Mouse (Mus musculus) lung, embryonic 15.5 days (tissue): Measurements from ENCODE around the gene Mnd1. TPM values are rescaled to one million over a fixed set of nuclear protein-coding genes. Genes with fewer than 3 reads are reported as not detected.

ENCODE experiments used
- ATAC-seq: fragments of 200-750 bp; cut with Nextera tagmentation; 2 replicates; pipeline ENCODE4 v1.8.0; 2017; ENCODE audit warnings: moderate number of reproducible peaks, borderline replicate concordance; ENCODE audit not compliant: low FRiP score, low TSS enrichment; ENCODE audit errors: extremely low read depth
- H3K27ac ChIP-seq: fragments of 300-500 bp; sonication (generic); 2 replicates; pipeline ENCODE4 v1.5.1; 2015; ENCODE audit warnings: moderate library complexity, mild to moderate bottlenecking, inconsistent platforms
- H3K27me3 ChIP-seq: fragments of 300-500 bp; sonication (generic); 2 replicates; pipeline ENCODE4 v1.6.1; 2015; ENCODE audit warnings: inconsistent platforms
- H3K36me3 ChIP-seq: fragments of 300-500 bp; sonication (generic); 2 replicates; pipeline ENCODE4 v1.6.1; 2015; ENCODE audit warnings: inconsistent platforms
- H3K4me1 ChIP-seq: fragments of 300-500 bp; sonication (generic); 2 replicates; pipeline ENCODE4 v1.6.1; 2015; ENCODE audit warnings: inconsistent platforms
- H3K4me2 ChIP-seq: fragments of 300-500 bp; sonication (generic); 2 replicates; pipeline ENCODE4 v1.6.1; 2015; ENCODE audit warnings: inconsistent platforms, mild to moderate bottlenecking, moderate library complexity
- H3K4me3 ChIP-seq: fragments of 300-500 bp; sonication (generic); 2 replicates; pipeline ENCODE4 v1.5.1; 2015; ENCODE audit warnings: mild to moderate bottlenecking, inconsistent platforms
- H3K9ac ChIP-seq: fragments of 300-500 bp; sonication (generic); 2 replicates; pipeline ENCODE4 v1.6.1; 2015; ENCODE audit warnings: inconsistent platforms
- H3K9me3 ChIP-seq: fragments of 300-500 bp; sonication (generic); 2 replicates; pipeline ENCODE4 v1.6.1; 2016; ENCODE audit warnings: inconsistent platforms
- WGBS: fragments of 180-500 bp; shearing (Covaris S2); methylation state at CpG from one replicate; pipeline ENCODE4 v1.1.7; 2015; 5-methylcytosine and 5-hydroxymethylcytosine counted together
- polyA plus RNA-seq: library from polyadenylated mRNA; unstranded; fragments of >200 nt; fragmentation: Nextera tagmentation; extraction: Ambion mirVana; gene quantifications from 2 replicates; pipeline ENCODE4 v1.2.1, GENCODE M21; 2015

Mnd1 gene
- polyA plus RNA-seq, 1 experiment from 2014 or later: 13.0 TPM

GRCm38 (mm10) chr3:84061523-84062453 lies 93.8 kb downstream of the Mnd1 start:
- Histone ChIP-seq H3K9ac (no peak overlapping the region), H3K27ac (no peak overlapping the region), H3K27me3 (no peaks in the 10 kb centered on the region), H3K9me3 (no peaks in the 10 kb centered on the region), H3K4me3 (no peak overlapping the region), H3K36me3 (no peaks in the 10 kb centered on the region), H3K4me1 (peaks cover 17% of the 10 kb centered on the region; the same call in 1 of the 2 replicates), H3K4me2 (0 out of 2 replicates have a peak overlapping the region, but pooled peaks have one; percentile 8)
- WGBS: 64% methylated on average over 13 of the region's 13 CpGs
- ATAC-seq: no peak

DNA sequence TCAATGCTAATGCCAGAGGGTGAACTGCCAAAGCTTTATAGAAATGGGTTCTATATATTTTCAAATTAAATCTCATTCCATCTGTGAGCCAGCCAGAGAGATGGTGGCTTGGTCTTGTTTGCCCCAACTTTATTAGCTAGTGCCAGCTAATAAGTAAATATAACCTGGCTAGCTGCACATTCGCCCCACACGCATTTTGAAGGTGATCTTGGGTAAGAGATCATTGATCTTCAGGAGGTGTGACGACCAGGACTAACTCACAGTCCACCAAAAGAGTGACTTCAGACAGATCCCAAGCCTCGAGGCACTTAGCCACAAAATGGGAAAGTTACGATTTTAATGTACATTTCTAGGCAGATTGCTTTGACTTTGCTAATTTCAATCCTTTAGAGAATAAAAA lies 94.6 kb downstream of the Mnd1 start:
- Histone ChIP-seq H3K9ac (no peak overlapping the region), H3K4me1 (peaks cover 17% of the 10 kb centered on the region; the same call in 1 of the 2 replicates), H3K9me3 (no peaks in the 10 kb centered on the region), H3K27ac (no peak overlapping the region), H3K36me3 (no peaks in the 10 kb centered on the region), H3K4me3 (no peak overlapping the region), H3K27me3 (no peaks in the 10 kb centered on the region), H3K4me2 (no peak overlapping the region)
- ATAC-seq: no peak
- 83% methylated on average over 5 of the region's 5 CpGs for WGBS

- H3K36me3 ChIP-seq: no peaks in the 10 kb centered on the region
- no peak overlapping the region for H3K4me3 ChIP-seq
- no peaks in the 10 kb centered on the region for H3K27me3 ChIP-seq
- peak overlapping the region; percentile 22 for H3K27ac ChIP-seq
- H3K4me1 ChIP-seq: peaks cover 17% of the 10 kb centered on the region; the same call in 1 of the 2 replicates
- ATAC-seq: no peak
- no peaks in the 10 kb centered on the region for H3K9me3 ChIP-seq
- H3K4me2 ChIP-seq: no peak overlapping the region
- WGBS: 20% methylated on average over 4 of the region's 4 CpGs
- H3K9ac ChIP-seq: no peak overlapping the region
These were observed 95.5 kb downstream of the Mnd1 start for GRCm38 (mm10) chr3:84060128-84060527.

DNA sequence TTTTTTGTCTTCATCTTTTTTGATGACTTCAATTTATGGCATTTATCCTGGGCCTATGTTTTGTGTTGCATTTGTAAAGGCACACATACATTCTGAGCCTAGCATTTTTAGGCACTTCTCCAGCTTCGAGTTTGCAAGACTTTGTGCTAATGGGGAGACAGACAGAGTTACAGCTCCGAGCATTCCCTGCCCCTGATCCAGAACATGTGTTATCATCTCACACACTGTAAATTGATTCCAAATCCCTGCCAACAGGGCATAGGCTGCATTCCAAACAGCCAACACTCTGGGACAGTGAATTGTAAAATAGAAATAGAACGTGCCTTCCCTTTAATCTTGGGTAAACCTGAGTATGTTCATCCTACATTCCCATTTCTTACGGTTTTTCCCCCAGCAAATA lies 95.9 kb downstream of the Mnd1 start:
- 35% methylated on average over 4 of the region's 4 CpGs for WGBS
- H3K4me3 ChIP-seq: no peak overlapping the region
- no peaks in the 10 kb centered on the region for H3K27me3 ChIP-seq
- no peak overlapping the region for H3K9ac ChIP-seq
- H3K4me2 ChIP-seq: peak overlapping the region; percentile 2; the same call in 1 of the 2 replicates
- peak; percentile 78; the same call in 1 of the 2 replicates for ATAC-seq
- peaks cover 17% of the 10 kb centered on the region; the same call in 1 of the 2 replicates for H3K4me1 ChIP-seq
- no peaks in the 10 kb centered on the region for H3K9me3 ChIP-seq
- H3K27ac ChIP-seq: peak overlapping the region; percentile 22
- H3K36me3 ChIP-seq: no peaks in the 10 kb centered on the region

DNA sequence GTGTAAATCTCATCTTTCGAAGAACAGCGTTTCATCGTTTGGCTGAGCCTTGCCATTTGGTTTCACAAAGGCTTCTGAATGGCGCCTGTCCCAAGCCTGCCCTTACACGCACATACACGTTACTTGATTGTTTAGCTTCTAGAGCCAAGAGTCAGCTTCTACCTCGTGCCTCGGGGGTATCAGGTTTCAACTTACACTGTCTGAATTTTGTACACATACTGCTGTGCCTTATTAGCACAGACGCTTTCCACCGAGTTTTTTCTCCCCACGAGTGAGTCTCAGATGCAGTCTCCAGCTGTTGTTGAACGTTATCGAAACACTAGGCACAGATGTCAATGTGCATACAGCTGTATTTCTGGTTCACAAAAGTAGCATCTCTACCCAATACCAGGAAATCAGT lies 96.3 kb downstream of the Mnd1 start:
- peak overlapping the region; percentile 2; the same call in 1 of the 2 replicates for H3K4me2 ChIP-seq
- H3K9me3 ChIP-seq: no peaks in the 10 kb centered on the region
- ATAC-seq: peak; percentile 64; the same call in 1 of the 2 replicates
- peaks cover 17% of the 10 kb centered on the region; the same call in 1 of the 2 replicates for H3K4me1 ChIP-seq
- peak overlapping the region; percentile 22 for H3K27ac ChIP-seq
- H3K27me3 ChIP-seq: no peaks in the 10 kb centered on the region
- WGBS: 22% methylated on average over 13 of the region's 13 CpGs
- H3K9ac ChIP-seq: no peak overlapping the region
- no peak overlapping the region for H3K4me3 ChIP-seq
- no peaks in the 10 kb centered on the region for H3K36me3 ChIP-seq

- H3K27me3 ChIP-seq: no peaks in the 10 kb centered on the region
- H3K27ac ChIP-seq: peak overlapping the region; percentile 75
- H3K4me3 ChIP-seq: no peak overlapping the region
- 9% methylated on average over 9 of the region's 9 CpGs for WGBS
- no peak overlapping the region for H3K9ac ChIP-seq
- no peaks in the 10 kb centered on the region for H3K9me3 ChIP-seq
- H3K4me1 ChIP-seq: peaks cover 21% of the 10 kb centered on the region
- peak overlapping the region; percentile 34 for H3K4me2 ChIP-seq
- H3K36me3 ChIP-seq: no peaks in the 10 kb centered on the region
- ATAC-seq: peak; percentile 91
These were observed 106.8 kb downstream of the Mnd1 start for GRCm38 (mm10) chr3:84048729-84049175.

DNA sequence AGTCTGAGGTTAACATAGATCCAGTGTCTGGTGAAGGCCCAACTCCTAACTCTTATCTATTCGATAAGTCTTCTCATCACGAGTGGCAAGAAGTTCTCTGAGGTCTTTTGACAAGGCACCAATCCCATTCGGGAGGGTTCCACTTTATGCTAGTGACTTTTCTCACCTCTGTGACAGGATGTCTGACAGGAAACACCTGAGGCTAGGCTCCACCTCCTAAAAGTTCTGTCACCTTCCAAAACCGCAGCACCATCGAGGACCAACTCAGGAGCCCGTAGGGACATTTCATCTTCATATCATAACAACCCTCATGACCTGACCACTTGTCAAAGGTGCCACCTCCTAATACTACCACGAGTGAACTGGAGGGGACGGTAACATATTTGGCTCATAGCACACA lies 109.4 kb downstream of the Mnd1 start:
- H3K4me2 ChIP-seq: no peak overlapping the region
- H3K4me1 ChIP-seq: peaks cover 21% of the 10 kb centered on the region
- H3K27ac ChIP-seq: no peak overlapping the region
- no peaks in the 10 kb centered on the region for H3K36me3 ChIP-seq
- ATAC-seq: no peak
- H3K27me3 ChIP-seq: no peaks in the 10 kb centered on the region
- no peak overlapping the region for H3K4me3 ChIP-seq
- no peak overlapping the region for H3K9ac ChIP-seq
- H3K9me3 ChIP-seq: no peaks in the 10 kb centered on the region
- WGBS: 77% methylated on average over 8 of the region's 8 CpGs

GRCm38 (mm10) chr3:84041739-84042138 lies 113.8 kb downstream of the Mnd1 start:
- Histone ChIP-seq H3K9me3 (no peaks in the 10 kb centered on the region), H3K36me3 (no peaks in the 10 kb centered on the region), H3K9ac (no peak overlapping the region), H3K27ac (no peak overlapping the region), H3K4me3 (no peak overlapping the region), H3K27me3 (no peaks in the 10 kb centered on the region), H3K4me1 (peaks cover 23% of the 10 kb centered on the region), H3K4me2 (no peak overlapping the region)
- 81% methylated on average over 8 of the region's 8 CpGs for WGBS
- ATAC-seq: no peak

DNA sequence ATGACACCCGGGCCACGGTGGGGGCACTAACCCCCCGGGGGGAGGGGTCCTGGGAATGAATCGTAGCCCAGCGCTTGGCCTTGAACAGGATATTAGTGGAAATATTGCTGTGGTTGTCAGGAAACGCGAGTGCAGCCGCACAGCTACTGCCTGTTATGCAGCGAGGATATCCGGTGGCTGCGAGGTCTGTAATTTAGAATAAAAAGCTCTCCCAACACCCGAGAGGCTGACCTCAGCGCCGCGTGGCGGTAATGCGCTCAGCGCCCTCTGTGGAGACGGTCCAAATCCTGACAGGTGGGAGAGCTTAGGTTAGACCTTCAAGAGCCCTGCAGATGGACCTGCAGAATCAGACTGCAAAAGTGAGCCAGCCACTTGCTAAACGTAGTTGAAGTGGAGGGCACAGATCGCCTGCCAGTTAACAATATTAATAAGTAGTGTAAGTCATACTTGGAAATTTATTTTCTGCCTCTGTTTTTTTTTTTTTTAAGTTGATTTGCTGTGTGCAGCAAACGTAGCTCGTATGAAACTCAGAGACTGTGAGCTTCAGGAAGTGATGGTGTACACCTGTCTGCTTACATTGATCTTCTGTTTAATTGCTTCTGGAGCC lies 115.0 kb downstream of the Mnd1 start:
- Histone ChIP-seq H3K27me3 (no peaks in the 10 kb centered on the region), H3K4me3 (peak overlapping the region; percentile 83), H3K9me3 (no peaks in the 10 kb centered on the region), H3K9ac (peak overlapping the region; percentile 47), H3K4me1 (peaks cover 30% of the 10 kb centered on the region), H3K4me2 (peak overlapping the region; percentile 98), H3K27ac (peak overlapping the region; percentile 94), H3K36me3 (no peaks in the 10 kb centered on the region)
- peak; percentile 55 for ATAC-seq
- 1% methylated on average over 23 of the region's 23 CpGs for WGBS

DNA sequence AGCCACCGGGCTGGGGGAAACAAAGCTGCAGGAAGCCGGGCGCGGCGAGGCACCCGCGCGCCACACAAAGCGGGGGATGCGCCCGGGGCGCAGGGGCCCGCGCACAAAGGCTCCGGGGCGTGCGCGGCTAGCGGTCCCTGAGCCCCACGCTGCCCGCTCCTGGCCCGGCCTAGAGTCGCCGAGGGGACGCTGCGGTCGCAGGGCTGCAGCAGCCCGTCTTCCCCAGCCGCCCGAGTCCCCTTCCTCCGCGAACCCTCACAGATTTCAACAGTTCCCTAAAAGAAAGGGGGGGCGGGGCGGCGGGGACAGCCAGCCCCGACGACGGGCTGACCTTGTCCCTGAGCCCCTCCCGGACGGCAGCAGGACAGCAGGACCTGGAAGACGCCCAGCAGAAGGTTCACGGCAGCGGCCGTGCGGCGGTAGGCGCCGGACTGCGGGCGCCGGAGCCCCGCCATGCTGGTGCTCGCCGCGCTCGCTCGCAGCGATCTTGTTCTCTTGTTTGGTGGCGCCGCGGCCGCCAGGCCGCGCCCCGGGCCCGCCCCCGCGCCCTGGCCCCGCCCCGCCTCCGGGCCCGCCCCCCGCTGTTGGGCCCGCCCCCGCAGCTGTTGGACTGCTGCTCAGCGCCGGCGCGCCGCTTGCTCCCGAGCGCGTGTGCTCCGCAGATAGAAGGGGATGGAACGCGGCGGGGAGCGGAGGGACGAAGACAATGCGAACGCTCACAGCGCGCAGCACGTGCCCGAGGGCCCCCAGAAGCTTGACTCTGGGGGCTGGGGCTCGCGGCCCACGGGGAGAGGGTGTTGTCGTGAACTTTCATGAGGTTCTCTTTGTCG lies 115.7 kb downstream of the Mnd1 start, which contains the start of gene Tmem131l:
Gene Tmem131l, minus strand, starts transcription at position 530 of the 830 bp plus-strand sequence.
- Histone ChIP-seq H3K4me3 (peak within 1 kb of the TSS; percentile 83), H3K27me3 (no peaks in the 10 kb centered on the region), H3K9me3 (no peaks in the 10 kb centered on the region), H3K4me1 (peaks cover 31% of the 10 kb centered on the region), H3K36me3 (no peaks in the 10 kb centered on the region), H3K4me2 (peak within 1 kb of the TSS; percentile 98), H3K9ac (peak within 1 kb of the TSS; percentile 82), H3K27ac (peak within 1 kb of the TSS; percentile 94)
- ATAC-seq: peak; percentile 96
- under 1% methylated on average over 94 of the region's 100 CpGs for WGBS

DNA sequence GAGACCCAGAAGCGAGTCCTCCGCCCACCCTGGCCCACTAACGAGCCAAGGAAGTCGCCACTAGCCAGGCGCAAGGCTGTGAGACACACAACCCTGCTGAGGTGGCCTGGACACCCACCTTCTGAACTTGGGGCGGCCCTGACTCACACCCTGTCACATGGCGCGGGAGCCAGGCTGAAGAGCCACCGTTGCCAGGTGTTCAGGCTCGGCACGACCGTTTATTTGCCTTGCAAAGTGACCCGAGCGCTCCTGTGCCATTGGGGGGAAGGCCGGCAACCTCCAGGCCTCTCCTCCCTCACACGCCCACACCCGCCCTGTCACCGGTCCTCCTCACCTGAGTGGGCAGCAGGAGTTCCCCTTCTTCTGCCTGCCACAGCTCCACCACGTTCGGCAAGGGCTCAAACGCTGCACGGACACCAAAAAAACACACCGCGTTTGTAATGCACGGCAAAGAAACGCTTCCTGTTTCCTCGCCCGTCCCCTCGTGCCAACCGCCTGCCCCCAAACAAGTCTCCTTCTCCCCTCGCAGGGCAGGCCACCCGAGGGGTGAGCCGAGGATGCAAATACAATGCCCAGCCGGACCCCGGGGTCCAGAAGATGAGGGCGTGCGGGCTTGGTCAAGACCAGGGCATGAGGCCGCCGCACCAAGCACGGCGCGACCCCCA lies 116.5 kb downstream of the Mnd1 start:
- H3K4me1 ChIP-seq: peaks cover 33% of the 10 kb centered on the region
- peak overlapping the region; percentile 83 for H3K4me3 ChIP-seq
- peak overlapping the region; percentile 82 for H3K9ac ChIP-seq
- no peaks in the 10 kb centered on the region for H3K9me3 ChIP-seq
- peak; percentile 43 for ATAC-seq
- peak overlapping the region; percentile 98 for H3K4me2 ChIP-seq
- H3K27me3 ChIP-seq: no peaks in the 10 kb centered on the region
- under 1% methylated on average over 42 of the region's 42 CpGs for WGBS
- H3K36me3 ChIP-seq: no peaks in the 10 kb centered on the region
- H3K27ac ChIP-seq: peak overlapping the region; percentile 94
